Mouse (Mus musculus) myocyte (in vitro differentiated cells): ENCODE measurements at regions not wholly inside any gene's neighbourhood (a gene's known extent, or its start where the extent isn't known, plus 50 kb on each side); places are given as distances from the start of the nearest gene placed in this dataset.

ENCODE experiments used
- H3K27me3 ChIP-seq: one replicate; pipeline ENCODE4 v1.6.1; 2011; ENCODE audit not compliant: control insufficient read depth, insufficient read depth, insufficient read length
- H3K36me3 ChIP-seq: one replicate; pipeline ENCODE4 v1.6.1; 2011; ENCODE audit not compliant: control insufficient read depth, insufficient read depth
- H3K4me2 ChIP-seq: one replicate; pipeline ENCODE4 v1.6.1; 2011; ENCODE audit warnings: low read depth, control low read depth
- H3K4me3 ChIP-seq: one replicate; pipeline ENCODE4 v1.5.1; 2011; ENCODE audit warnings: mild to moderate bottlenecking, control low read depth, moderate library complexity
- H3K79me2 ChIP-seq: one replicate; pipeline ENCODE4 v1.6.1; 2011; ENCODE audit not compliant: control insufficient read depth, insufficient read depth
- H3ac ChIP-seq: one replicate; pipeline ENCODE4 v1.6.1; 2011; ENCODE audit not compliant: control insufficient read depth, insufficient read length
- CEBPB ChIP-seq: IDR thresholded peaks from 2 replicates; pipeline ENCODE4 v1.6.1; 2011; ENCODE audit warnings: mild to moderate bottlenecking, moderate library complexity; ENCODE audit not compliant: poor library complexity, insufficient read depth, severe bottlenecking
- E2F4 ChIP-seq: IDR thresholded peaks from one replicate; pipeline ENCODE4 v1.6.1; 2011; ENCODE audit warnings: mild to moderate bottlenecking, control low read depth, moderate library complexity; ENCODE audit not compliant: insufficient read depth
- MAX ChIP-seq: IDR thresholded peaks from one replicate; pipeline ENCODE4 v1.6.1; 2011; ENCODE audit warnings: low read depth, mild to moderate bottlenecking, control low read depth
- MYOD1 ChIP-seq, 3 experiments: IDR thresholded peaks; one replicate each; pipeline ENCODE4 v1.6.1; 2011; ENCODE audit warnings: control low read depth in 2 of 3, low read depth in 2 of 3, mild to moderate bottlenecking in 2 of 3, moderate library complexity in 1 of 3; ENCODE audit not compliant: insufficient read length in 2 of 3, control insufficient read depth in 1 of 3
- MYOG ChIP-seq, 3 experiments: IDR thresholded peaks; one replicate each; pipeline ENCODE4 v1.6.1; 2011; ENCODE audit warnings: control low read depth in 2 of 3, low read depth in 2 of 3, mild to moderate bottlenecking in 2 of 3; ENCODE audit not compliant: insufficient read length in 2 of 3, control insufficient read depth in 1 of 3, insufficient read depth in 1 of 3
- POLR2A ChIP-seq: IDR thresholded peaks from one replicate; pipeline ENCODE4 v1.6.1; 2011; ENCODE audit warnings: low read depth, mild to moderate bottlenecking, control low read depth, moderate library complexity; ENCODE audit not compliant: insufficient read length
- POLR2AphosphoS2 ChIP-seq: IDR thresholded peaks from one replicate; pipeline ENCODE4 v1.6.1; 2011; ENCODE audit warnings: low read depth, control low read depth; ENCODE audit not compliant: insufficient read length
- REST ChIP-seq: IDR thresholded peaks from one replicate; pipeline ENCODE4 v1.6.1; 2011; ENCODE audit warnings: mild to moderate bottlenecking, control low read depth, moderate library complexity; ENCODE audit not compliant: insufficient read depth, insufficient read length
- SRF ChIP-seq: IDR thresholded peaks from one replicate; pipeline ENCODE4 v1.6.1; 2011; ENCODE audit warnings: low read depth; ENCODE audit not compliant: control insufficient read depth, insufficient read length
- TCF12 ChIP-seq: IDR thresholded peaks from one replicate; pipeline ENCODE4 v1.6.1; 2011; ENCODE audit warnings: mild to moderate bottlenecking, control low read depth; ENCODE audit not compliant: poor library complexity, insufficient read depth, severe bottlenecking
- TCF3 ChIP-seq: IDR thresholded peaks from one replicate; pipeline ENCODE4 v1.6.1; 2011; ENCODE audit warnings: low read depth, control low read depth; ENCODE audit not compliant: insufficient read length
- USF1 ChIP-seq: IDR thresholded peaks from one replicate; pipeline ENCODE4 v1.6.1; 2011; ENCODE audit warnings: low read depth, mild to moderate bottlenecking, control low read depth, moderate library complexity

DNA sequence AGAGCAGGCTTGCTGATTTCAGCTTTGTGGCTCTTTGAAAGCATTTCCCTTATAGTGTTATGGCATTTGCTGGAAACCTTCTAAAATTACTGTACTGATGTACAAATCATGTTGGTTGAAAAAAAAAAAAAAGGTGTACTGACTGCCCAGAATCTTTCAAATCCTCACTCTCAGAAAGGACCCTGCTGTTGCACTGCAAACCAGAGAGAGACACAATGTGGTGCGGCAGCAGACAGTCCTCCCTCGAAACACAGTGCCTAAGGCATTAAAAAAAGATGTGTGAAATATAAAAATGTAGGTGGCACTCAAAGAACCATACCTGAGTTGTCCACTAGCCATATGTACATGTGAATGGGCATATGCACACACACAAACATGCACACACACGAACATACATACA, 128.3 kb downstream of the Actr3 start:
- H3K36me3 ChIP-seq: no peaks in the 10 kb centered on the region
- no peak overlapping the region for H3K4me2 ChIP-seq
- no peak overlapping the region for H3ac ChIP-seq
- no peaks in the 10 kb centered on the region for H3K79me2 ChIP-seq
- no peak overlapping the region for H3K4me3 ChIP-seq
- H3K27me3 ChIP-seq: no peaks in the 10 kb centered on the region
- TF ChIP-seq POLR2A (no peak), MYOG (IDR thresholded peaks at IDR 0.05; ENCODE audit: control insufficient read depth in 1 of 3, insufficient read depth in 1 of 3, insufficient read length in 2 of 3, low read depth in 2 of 3) (no peak), TCF12 (no peak), REST (no peak), MAX (no peak), CEBPB (no peak), SRF (no peak), MYOD1 (IDR thresholded peaks at IDR 0.05; ENCODE audit: control insufficient read depth in 1 of 3, insufficient read length in 2 of 3, low read depth in 2 of 3) (no peak), USF1 (no peak), POLR2AphosphoS2 (no peak), TCF3 (no peak)

DNA sequence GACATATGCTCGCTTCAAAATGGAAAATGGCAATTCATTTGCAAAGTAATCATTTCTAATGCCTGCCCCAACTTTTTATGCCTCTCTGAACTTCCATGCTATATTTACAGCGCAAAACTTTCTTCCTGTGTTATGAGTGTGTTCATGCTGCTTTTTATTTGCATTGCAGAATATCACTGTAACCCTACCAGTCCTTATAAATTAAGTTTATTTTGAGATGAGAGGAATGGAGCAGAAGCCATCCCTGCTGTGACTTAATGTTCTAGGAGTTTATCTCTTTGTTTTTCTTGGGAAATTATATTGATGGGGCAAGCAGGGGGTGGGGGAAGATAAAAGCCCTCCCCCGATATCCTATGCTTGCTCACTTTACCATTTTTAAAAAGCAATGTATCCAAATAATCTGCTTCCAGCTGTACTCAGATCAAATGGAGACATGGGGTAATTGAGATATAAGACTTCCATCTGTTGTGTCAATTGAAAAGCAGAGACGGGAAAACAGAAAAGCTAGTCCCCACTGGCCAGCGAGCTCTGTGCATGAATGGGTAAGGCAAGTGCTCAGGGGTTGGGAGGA, 136.9 kb downstream of the Actr3 start:
- Histone ChIP-seq H3K4me3 (no peak overlapping the region), H3ac (no peak overlapping the region), H3K27me3 (no peaks in the 10 kb centered on the region), H3K79me2 (no peaks in the 10 kb centered on the region), H3K4me2 (no peak overlapping the region), H3K36me3 (no peaks in the 10 kb centered on the region)
- TF ChIP-seq TCF3 (no peak), POLR2AphosphoS2 (no peak), MAX (no peak)

DNA sequence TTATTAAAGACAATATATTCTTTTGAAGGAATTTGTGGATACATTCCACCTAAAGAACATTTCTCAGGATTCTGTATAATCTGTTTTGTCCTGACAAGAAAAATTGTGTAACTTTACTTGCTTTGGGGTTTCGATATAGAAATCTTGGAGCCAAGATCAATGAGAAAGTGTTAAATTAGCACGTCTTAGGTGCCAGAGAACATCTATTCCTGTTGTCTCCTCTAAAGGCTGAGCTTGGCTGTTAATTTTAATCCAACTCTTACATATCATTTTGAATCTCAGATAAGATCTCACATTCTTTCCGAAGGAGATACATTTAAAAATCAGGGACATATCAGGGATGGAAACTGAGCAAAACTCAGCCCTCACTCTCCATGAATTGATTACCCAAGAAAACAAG, 139.9 kb downstream of the Actr3 start:
- no peak for TF ChIP-seq REST
- H3K36me3 ChIP-seq: no peaks in the 10 kb centered on the region
- H3K79me2 ChIP-seq: no peaks in the 10 kb centered on the region
- H3K4me3 ChIP-seq: no peak overlapping the region
- H3K27me3 ChIP-seq: no peaks in the 10 kb centered on the region
- H3ac ChIP-seq: no peak overlapping the region
- H3K4me2 ChIP-seq: no peak overlapping the region

DNA sequence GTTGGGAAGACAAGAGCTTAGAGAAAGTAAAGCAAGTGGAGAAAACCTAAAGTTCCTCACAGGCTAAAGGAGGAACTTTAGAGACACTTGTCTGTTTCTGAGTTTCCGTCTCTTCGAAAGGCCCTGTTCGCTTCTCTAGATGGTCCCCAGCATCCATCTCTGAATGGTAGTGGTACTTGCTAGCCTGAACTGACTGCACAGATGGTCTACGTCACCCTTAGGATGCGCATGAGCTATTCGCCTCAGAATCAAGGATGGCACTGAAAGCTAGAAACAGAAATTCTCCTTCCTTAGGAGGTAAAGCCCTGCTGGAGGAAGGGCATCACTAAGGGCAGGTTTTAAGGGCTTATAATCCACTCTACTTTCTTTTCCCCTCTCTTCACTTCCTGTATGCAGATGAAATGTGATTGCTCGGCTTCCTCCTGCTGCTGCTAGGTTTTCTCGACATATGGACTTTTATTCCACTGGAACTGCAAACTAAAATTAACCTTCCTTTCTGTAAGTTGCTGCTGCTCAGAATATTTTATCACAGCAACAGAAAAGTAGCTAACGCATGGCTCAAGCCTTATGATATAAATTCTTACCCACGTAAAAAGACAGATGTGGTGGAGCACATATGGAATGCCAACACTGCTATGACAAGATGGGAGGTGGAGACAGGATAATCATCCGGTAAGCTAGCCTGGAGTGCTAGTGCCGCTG, 145.1 kb downstream of the Actr3 start:
- Histone ChIP-seq H3ac (no peak overlapping the region), H3K79me2 (no peaks in the 10 kb centered on the region), H3K4me3 (no peak overlapping the region), H3K36me3 (no peaks in the 10 kb centered on the region), H3K4me2 (no peak overlapping the region), H3K27me3 (no peaks in the 10 kb centered on the region)
- no peak for TF ChIP-seq USF1
- TF ChIP-seq MAX: no peak
- TF ChIP-seq MYOD1 (IDR thresholded peaks at IDR 0.05; ENCODE audit: control insufficient read depth in 1 of 3, insufficient read length in 2 of 3, low read depth in 2 of 3): no peak
- no peak for TF ChIP-seq POLR2A
- no peak for TF ChIP-seq TCF3
- TF ChIP-seq REST: no peak
- no peak for TF ChIP-seq POLR2AphosphoS2

DNA sequence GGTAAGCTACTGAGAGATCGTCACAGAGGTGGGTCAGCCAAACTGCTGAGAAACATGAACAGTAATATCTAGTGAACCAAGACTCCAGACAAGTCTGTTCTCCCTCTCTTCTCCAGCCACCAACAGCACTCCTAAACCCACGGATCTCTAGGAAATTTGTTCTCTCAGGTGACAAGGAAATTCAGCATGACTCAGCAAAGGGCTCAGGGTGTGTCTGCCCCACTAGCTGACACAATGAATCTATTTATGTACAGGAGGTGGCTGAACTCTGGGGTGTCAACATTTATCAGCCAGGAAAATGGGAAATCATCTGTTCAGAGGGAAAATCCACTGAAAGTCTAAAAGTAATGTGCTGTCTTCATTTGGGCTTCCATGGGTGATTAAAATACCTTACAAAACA, 149.2 kb downstream of the Actr3 start:
- H3K36me3 ChIP-seq: no peaks in the 10 kb centered on the region
- no peak for TF ChIP-seq USF1
- no peak for TF ChIP-seq CEBPB
- TF ChIP-seq E2F4: no peak
- TF ChIP-seq POLR2A: no peak
- TF ChIP-seq SRF: no peak
- TF ChIP-seq TCF3: no peak
- TF ChIP-seq REST: no peak
- H3K4me2 ChIP-seq: no peak overlapping the region
- H3K4me3 ChIP-seq: no peak overlapping the region
- H3ac ChIP-seq: no peak overlapping the region
- no peaks in the 10 kb centered on the region for H3K27me3 ChIP-seq
- H3K79me2 ChIP-seq: no peaks in the 10 kb centered on the region

DNA sequence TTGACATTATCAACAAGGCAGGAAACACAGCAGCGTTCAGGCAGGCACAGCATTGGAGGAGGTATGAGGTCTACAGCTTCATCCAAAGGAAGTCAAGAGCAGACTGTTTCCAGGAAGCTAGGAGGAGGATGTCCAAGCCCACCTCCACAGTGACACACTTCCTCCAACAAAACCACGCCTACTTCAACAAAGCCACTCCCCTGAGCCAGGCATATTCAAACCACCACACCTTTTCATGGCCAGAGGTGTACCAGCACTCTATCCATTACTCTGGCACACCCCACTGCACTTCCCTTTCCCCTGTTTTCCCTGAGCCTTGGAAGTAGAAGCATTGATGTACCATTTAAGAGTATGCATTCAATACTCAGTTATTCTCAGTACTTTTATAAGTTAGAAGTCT, 150.8 kb downstream of the Actr3 start:
- TF ChIP-seq E2F4 (no peak), MYOD1 (IDR thresholded peaks at IDR 0.05; ENCODE audit: control insufficient read depth in 1 of 3, insufficient read length in 2 of 3, low read depth in 2 of 3) (no peak), REST (no peak), POLR2AphosphoS2 (no peak), POLR2A (no peak), TCF12 (no peak), MAX (no peak), CEBPB (no peak), MYOG (IDR thresholded peaks at IDR 0.05; ENCODE audit: control insufficient read depth in 1 of 3, insufficient read depth in 1 of 3, insufficient read length in 2 of 3, low read depth in 2 of 3) (no peak), USF1 (no peak), SRF (no peak), TCF3 (no peak)
- H3K27me3 ChIP-seq: no peaks in the 10 kb centered on the region
- H3K4me2 ChIP-seq: no peak overlapping the region
- H3ac ChIP-seq: no peak overlapping the region
- H3K79me2 ChIP-seq: no peaks in the 10 kb centered on the region
- H3K36me3 ChIP-seq: no peaks in the 10 kb centered on the region
- H3K4me3 ChIP-seq: no peak overlapping the region
